In the genomic region with DNA sequence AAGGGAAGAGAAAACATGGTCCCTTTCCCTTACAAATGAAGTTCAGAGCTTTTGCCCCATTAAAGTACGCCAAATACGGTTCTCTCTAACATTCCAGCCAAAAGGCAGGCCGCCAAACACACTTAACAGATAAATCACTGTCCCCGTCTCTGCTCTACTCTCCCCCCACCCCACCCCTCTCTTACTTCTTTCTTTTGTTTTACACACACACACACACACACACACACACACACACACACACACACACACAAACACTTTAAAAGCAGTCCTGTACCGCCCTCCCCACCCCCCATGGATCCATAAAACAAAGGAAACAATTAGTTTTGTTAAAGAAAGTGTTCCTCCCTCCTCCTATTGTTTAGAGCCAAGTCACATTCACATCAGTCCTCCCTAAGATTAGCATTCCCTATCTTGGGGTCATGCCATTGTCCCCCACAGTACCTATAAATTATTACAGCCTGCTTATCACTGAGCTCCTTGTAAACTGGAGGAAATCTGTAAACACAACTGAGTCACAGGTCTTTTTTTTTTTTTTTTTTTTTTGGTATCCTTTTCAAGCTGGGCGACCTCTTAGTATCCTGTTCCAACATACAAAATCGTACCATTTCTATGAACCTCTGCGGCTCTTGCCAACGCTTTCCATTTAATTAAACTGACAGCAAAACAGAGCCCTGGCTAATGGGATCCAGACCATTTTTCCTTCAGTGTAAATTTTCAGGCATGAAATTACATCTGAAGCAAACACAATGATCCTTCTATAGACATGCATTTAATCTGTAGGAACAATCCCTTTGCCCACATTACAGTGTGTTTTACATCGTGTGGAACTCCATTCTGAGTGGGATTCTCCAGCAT, we compare ENCODE assay signal across 9 mouse cellular contexts.
DNase-seq lines count a peak whose midpoint lies in the region; ATAC-seq lines count a peak whose summit lies in the region.
"Had no signal": no experiment of that assay in that cellular context is flagged by ENCODE, and none has a peak within 500 bp of the region (broad histone marks: within the 10 kb centered on the region; RNA-seq: fewer than 3 reads in every experiment).

No protein-coding gene starts in this region.

- WGBS in midbrain, embryonic 13.5 days, result 24% methylated on average over 10 of the region's 10 CpGs
- 48% methylated on average over 10 of the region's 10 CpGs for WGBS in midbrain, embryonic 10.5 days
- 32% methylated on average over 10 of the region's 10 CpGs for WGBS in embryonic facial prominence, embryonic 12.5 days

- intact Hi-C loops in left cerebral cortex, postnatal 25 days (cut with DNase I), result no loop called here

- H3K4me3 ChIP-seq in midbrain, embryonic 13.5 days (replicated peaks), result no peak overlapping the region
- H3K4me3 ChIP-seq in midbrain, embryonic 10.5 days, result no peak overlapping the region
- H3K4me3 ChIP-seq in embryonic facial prominence, embryonic 12.5 days, result no peak overlapping the region
- H3K4me3 ChIP-seq: megakaryocyte, embryonic 14.5 days had no signal

- H3K36me3 ChIP-seq in midbrain, embryonic 13.5 days, result peaks cover 8% of the 10 kb centered on the region
- peaks cover 13% of the 10 kb centered on the region for H3K36me3 ChIP-seq in midbrain, embryonic 10.5 days
- peaks cover 16% of the 10 kb centered on the region for H3K36me3 ChIP-seq in embryonic facial prominence, embryonic 12.5 days

- H3K9me3 ChIP-seq in midbrain, embryonic 13.5 days, result peaks cover 9% of the 10 kb centered on the region; the same call in 1 of the 2 replicates
- H3K9me3 ChIP-seq in midbrain, embryonic 10.5 days (replicated peaks), result peaks cover 11% of the 10 kb centered on the region
- no peaks in the 10 kb centered on the region for H3K9me3 ChIP-seq in embryonic facial prominence, embryonic 12.5 days

- no peak overlapping the region for H3K9ac ChIP-seq in midbrain, embryonic 13.5 days (replicated peaks)
- H3K9ac ChIP-seq in embryonic facial prominence, embryonic 12.5 days, result no peak overlapping the region

- H3K27me3 ChIP-seq in midbrain, embryonic 13.5 days, result no peaks in the 10 kb centered on the region
- H3K27me3 ChIP-seq in midbrain, embryonic 10.5 days (ENCODE audit: low read depth, poor library complexity, severe bottlenecking), result no peaks in the 10 kb centered on the region
- H3K27me3 ChIP-seq in embryonic facial prominence, embryonic 12.5 days, result no peaks in the 10 kb centered on the region
- H3K27me3 ChIP-seq: megakaryocyte, embryonic 14.5 days had no signal

- no peak for ATAC-seq in midbrain, embryonic 13.5 days
- ATAC-seq in embryonic facial prominence, embryonic 12.5 days (ENCODE audit: insufficient number of reproducible peaks, insufficient read depth, low FRiP score, low TSS enrichment), result no peak

- H3K4me2 ChIP-seq in midbrain, embryonic 13.5 days (replicated peaks), result no peak overlapping the region
- no peak overlapping the region for H3K4me2 ChIP-seq in embryonic facial prominence, embryonic 12.5 days (replicated peaks)

- peaks cover 40% of the 10 kb centered on the region for H3K4me1 ChIP-seq in midbrain, embryonic 13.5 days (replicated peaks)
- peaks cover 12% of the 10 kb centered on the region for H3K4me1 ChIP-seq in midbrain, embryonic 10.5 days
- H3K4me1 ChIP-seq in embryonic facial prominence, embryonic 12.5 days, result peaks cover 32% of the 10 kb centered on the region

- no peak for DNase-seq in midbrain, embryonic 10.5 days (ENCODE audit: low spot score)
- DNase-seq in kidney, adult 9 months, result peak; percentile 68
- DNase-seq in mesoderm, embryonic 11.5 days (ENCODE audit: low read depth, low spot score), result peak; percentile 25
- DNase-seq in left cerebral cortex, postnatal 25 days (ENCODE audit: low spot score in 2 of 2), result no peak
- no peak for DNase-seq in layer of hippocampus, postnatal 25 days (ENCODE audit: extremely low spot score in 1 of 2, low spot score in 1 of 2)
- DNase-seq in spleen, postnatal 14 days (ENCODE audit: low spot score in 2 of 2), result no peak

- 0 out of 2 replicates have a peak overlapping the region, but pooled peaks have one; percentile 21 for H3K27ac ChIP-seq in midbrain, embryonic 13.5 days
- H3K27ac ChIP-seq in midbrain, embryonic 10.5 days (replicated peaks), result no peak overlapping the region
- peak overlapping the region; percentile 50; the same call in 1 of the 2 replicates for H3K27ac ChIP-seq in embryonic facial prominence, embryonic 12.5 days

Comparison
In these comparisons a context has a peak if more than half of its experiments do, and no peak if none do; other contexts are left out.
1. DNase-seq: peak in kidney, adult 9 months (single experiment) and mesoderm, embryonic 11.5 days (single experiment); none in midbrain, embryonic 10.5 days (single experiment), left cerebral cortex, postnatal 25 days (0 of 2), layer of hippocampus, postnatal 25 days (0 of 2) and spleen, postnatal 14 days (0 of 2).